Mouse (Mus musculus): ENCODE data around the gene Rln3.

Gene Rln3

DNA sequence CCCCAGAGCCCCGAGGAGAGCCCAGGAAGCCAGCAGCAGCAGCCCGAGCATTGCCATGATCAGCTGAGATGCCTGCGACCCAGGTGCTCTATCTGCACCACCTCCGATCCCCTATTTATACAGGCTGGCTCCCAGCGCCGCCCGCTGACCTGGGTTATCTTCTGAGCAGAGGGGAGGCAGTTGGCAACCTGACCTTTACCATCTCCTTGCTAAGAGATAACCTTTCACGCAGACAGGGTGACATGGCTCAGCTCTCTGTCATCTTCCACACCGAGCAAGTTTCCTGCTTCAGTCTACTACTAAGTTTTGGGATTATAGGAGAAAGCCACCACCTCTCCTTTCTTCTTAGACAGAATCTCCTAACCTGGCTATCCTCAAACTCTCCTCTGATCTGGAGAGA lies at the start of gene Rln3:
Gene Rln3 (minus strand): TSS at position 101 of the 400 bp plus-strand sequence.
- DNase-seq (ENCODE audit: low read depth): no peak

DNA sequence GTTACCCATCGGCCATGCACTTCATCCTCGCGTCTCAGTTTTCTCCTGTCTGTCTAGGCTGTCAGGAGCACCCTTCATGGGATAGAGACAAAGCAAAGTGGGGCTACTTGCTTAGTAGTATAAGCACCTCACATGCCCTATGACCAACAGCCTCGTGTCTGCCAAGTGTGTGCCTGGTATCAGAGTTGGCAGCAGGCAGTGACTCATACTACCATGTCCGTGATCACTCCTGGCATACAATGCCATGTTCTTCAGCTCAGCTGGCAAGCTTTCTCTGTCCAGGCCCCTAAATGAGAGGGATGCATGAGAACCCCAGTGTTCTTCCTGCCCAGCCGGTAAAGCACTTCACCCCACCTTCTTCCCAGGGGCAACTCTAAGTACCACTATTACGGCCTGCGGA lies 45.8 kb upstream of the Rln3 start:
- no peak for DNase-seq (ENCODE audit: low read depth)

DNA sequence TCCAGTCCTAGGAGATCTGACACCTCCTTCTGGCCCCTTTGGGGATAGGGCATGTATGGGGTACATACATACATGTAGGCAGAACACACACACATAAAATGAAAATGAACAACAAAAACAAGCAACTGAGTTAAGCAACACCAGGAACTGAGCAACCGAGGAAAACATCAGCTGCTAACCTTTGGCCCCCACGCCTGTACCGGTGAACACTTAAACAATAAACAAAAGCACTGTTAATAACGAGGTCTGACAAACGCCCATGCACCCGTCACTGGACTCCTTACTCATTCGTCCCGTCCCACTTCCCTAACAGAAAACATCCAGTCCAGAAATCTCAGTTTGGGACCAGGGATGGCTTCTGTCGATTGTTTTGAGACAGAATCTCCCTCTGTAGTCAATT lies 44.5 kb upstream of the Rln3 start:
- DNase-seq (ENCODE audit: low read depth): no peak

DNA sequence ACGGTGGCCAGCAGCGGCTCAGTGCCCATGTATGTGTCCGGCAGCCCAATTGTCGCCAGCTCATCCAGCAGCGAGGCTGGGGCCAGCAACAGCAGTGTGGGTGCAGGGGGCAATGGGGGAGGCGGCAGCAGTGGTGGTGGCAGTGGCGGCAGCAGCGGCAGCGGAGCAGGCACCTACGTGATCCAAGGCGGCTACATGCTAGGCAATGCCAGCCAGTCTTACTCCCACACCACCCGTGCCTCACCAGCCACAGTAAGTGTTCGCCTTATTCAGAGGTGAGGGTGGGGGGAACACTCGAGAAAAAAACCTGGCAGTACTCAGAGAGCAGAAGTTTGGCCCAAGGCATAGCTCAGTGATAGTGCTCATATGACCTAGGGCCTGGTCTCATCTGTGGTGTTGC lies 43.0 kb upstream of the Rln3 start:
- no peak for DNase-seq (ENCODE audit: low read depth)

DNA sequence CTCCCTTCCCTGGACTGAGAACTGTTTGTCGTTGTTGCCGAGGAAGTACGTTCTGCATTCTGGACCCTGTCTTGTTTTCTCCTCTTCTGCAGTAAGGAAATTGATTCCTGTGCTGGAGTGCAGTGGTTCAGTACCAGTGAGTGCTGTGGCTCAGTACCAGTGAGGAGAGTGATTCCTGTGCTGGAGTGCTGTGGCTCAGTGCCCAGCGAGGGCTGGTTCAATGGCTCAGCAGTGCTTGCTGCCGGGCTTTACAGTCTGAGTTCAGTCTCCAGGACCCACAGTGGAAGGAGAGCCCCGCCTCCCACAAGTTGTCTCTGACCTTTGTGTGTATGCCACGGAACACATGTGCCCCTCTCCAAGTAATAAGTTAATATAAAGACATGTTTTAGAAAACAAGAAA lies 42.4 kb upstream of the Rln3 start:
- no peak for DNase-seq (ENCODE audit: low read depth)

DNA sequence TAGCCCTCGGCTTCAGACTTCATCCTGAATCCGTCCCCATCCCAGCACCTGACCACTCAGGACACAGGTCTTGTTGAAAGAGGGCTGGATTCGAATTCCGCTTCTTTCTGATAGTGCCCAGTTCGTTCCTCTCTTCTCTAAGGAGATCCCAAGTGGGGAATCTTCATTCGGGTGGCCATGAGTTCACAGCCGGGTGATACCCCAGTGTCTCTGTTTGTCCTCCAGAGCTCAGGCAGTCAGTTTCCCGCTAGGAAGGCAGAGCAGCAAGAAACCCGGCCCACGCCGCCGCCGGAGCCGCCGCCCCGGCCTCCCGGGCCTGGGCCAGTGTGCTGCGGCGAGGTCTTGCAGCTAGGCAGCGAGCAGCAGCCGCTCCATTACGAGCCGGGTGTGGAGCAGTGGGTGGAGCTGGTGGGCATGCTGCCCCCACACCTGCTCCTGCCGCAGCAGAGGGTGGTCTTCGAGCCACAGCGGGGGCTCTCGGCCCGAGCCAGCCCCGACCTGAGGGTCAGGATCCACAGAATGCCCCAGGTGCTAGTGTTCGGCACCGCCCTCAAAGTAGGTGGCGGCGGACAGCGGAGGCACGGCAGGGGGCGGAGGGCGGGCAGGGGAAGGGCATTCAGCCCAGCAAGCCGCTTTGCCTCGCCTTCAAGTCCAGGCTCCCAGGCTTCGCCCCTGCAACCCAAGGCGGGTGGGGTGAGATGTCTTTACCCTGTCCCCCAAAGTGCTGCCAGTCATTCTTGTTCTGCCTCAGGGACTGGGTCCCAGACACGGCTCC lies 39.7 kb upstream of the Rln3 start:
- DNase-seq (ENCODE audit: low read depth): no peak

- DNase-seq (ENCODE audit: low read depth): no peak
Measured at GRCm38 (mm10) chr8:84083829-84084241, 39.0 kb upstream of the Rln3 start.

- no peak for DNase-seq (ENCODE audit: low read depth)
Measured at GRCm38 (mm10) chr8:84079206-84079605, 34.4 kb upstream of the Rln3 start.

DNA sequence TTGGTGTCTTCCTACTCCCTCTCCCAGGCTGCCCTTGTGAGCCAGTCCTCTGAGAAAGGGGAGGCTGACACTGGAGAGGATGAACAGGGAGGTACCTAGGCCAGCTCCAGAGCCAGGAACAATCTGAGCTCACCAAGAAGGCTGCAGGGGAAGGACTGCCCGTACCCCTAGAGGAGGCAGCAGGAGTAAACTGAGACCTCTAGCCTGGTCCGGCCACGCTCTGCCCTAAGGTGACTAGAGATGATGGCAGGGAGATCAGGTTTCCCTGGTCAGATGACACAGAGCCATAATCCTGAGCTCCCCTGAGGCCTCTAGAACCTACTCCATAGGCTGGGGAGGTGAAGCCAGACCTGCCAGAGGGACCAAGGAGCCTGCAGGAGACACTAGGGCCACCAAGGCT lies 32.0 kb upstream of the Rln3 start:
- no peak for DNase-seq (ENCODE audit: low read depth)

- DNase-seq (ENCODE audit: low read depth): no peak
Measured at GRCm38 (mm10) chr8:84076412-84076811, 31.6 kb upstream of the Rln3 start.

DNA sequence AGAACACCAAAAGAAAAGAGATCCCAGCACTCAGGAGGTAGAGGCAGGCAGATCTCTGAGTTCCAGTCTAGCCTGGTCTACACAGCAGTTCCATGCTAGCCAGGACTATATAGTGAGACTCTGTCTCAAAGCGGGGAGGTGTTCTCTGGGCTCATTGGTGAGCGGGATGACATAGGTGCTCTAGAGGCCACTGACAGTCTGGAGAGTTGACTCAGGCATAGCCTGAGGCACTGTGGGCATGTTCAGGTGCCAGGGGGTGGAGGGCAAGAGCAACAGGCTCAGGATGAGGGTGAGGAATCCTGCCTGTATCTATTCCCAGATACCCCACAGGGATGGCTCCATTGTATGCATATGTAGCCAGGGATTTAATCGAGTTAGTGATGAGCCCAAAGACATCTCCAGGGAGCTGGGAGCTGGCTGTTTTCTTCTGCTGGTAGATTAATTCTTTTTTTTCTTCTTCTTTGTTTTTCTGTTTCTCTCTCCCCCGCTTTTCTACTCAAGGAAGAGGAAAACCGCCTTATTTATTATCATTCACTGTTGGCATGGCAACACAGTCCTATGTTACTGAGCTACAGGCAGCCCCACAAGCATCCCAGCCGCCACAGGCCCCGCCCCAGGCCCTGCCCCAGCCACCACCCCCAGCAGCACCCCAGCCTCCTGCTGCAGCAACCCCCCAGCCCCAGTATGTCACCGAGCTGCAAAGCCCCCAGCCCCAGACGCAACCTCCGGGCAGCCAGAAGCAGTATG lies 28.6 kb upstream of the Rln3 start:
- no peak for DNase-seq (ENCODE audit: low read depth)

GRCm38 (mm10) chr8:84072321-84072720 lies 27.5 kb upstream of the Rln3 start:
- no peak for DNase-seq (ENCODE audit: low read depth)

- DNase-seq (ENCODE audit: low read depth): no peak
Measured at GRCm38 (mm10) chr8:84071921-84072320, 27.1 kb upstream of the Rln3 start.

GRCm38 (mm10) chr8:84070667-84071066 lies 25.9 kb upstream of the Rln3 start:
- no peak for DNase-seq (ENCODE audit: low read depth)

GRCm38 (mm10) chr8:84070241-84070640 lies 25.4 kb upstream of the Rln3 start:
- DNase-seq (ENCODE audit: low read depth): no peak

GRCm38 (mm10) chr8:84069750-84070149 lies 24.9 kb upstream of the Rln3 start:
- no peak for DNase-seq (ENCODE audit: low read depth)

- no peak for DNase-seq (ENCODE audit: low read depth)
Measured at GRCm38 (mm10) chr8:84069169-84069568, 24.4 kb upstream of the Rln3 start.

GRCm38 (mm10) chr8:84068316-84069035 lies 23.7 kb upstream of the Rln3 start:
- DNase-seq (ENCODE audit: low read depth): peak; percentile 37

DNA sequence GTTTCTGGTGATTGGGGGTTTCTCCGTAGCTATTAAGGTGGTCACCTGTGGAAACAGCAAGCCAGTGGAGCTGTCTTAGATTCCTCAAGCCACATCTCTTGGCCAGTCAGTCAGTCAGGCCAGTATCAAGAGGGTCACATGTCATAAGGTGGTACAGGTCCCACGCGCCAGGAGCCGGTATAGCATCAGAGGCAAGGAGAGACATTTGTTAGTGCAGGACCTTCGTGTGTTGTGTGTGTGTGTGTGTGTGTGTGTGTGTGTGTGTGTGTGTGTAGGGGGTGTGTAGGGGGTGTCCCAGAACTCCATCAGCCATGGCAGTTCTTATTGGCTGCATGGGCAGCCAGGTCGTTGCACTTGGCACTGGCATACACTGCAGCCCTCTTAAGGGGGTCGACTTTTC lies 23.1 kb upstream of the Rln3 start:
- no peak for DNase-seq (ENCODE audit: low read depth)

- DNase-seq (ENCODE audit: low read depth): peak; percentile 90
Measured at GRCm38 (mm10) chr8:84067047-84067573, 22.3 kb upstream of the Rln3 start.

- DNase-seq (ENCODE audit: low read depth): peak; percentile 100
Measured at GRCm38 (mm10) chr8:84066291-84066930, 21.6 kb upstream of the Rln3 start, which contains the start of gene Rfx1. TSS of gene Rfx1 (plus strand) at chr8:84066834.

DNA sequence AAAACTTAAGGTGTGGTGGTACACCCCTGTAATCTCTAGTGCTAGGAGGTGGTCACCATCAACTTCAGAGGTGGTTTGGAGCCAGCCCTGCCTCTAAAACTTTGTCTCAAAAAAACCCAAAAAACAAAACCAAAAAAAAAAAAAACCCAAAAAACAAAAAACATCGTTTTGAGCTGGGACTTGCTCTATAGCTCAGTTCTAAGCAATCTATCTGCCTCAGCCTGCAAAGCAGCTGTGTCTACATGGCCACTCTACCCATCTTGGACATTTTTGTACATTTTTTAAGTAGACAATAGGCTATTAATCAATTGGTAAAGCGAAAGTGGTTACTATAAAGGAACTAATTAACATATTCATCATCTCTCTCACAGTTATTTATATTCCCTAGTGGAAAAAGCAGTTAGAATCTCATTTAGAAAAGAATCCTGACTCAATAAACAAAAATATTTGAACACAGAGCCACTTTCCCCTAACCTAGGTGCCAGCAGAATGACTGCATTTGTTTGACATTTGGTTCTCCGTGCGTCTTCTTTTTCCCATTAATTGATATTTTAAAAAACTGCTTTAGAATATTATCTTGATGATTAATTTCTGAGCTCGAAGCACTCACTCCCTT lies 20.8 kb upstream of the Rln3 start:
- no peak for DNase-seq (ENCODE audit: low read depth)

All from 416B (cell line).